Mouse (Mus musculus): ENCODE measurements around the gene Rab33b. TPM values are rescaled to one million over a fixed set of nuclear protein-coding genes. Genes with fewer than 3 reads are reported as not detected.

Rab33b gene
- polyA plus RNA-seq, 2 experiments, result 16.5 to 25.4 TPM

DNA sequence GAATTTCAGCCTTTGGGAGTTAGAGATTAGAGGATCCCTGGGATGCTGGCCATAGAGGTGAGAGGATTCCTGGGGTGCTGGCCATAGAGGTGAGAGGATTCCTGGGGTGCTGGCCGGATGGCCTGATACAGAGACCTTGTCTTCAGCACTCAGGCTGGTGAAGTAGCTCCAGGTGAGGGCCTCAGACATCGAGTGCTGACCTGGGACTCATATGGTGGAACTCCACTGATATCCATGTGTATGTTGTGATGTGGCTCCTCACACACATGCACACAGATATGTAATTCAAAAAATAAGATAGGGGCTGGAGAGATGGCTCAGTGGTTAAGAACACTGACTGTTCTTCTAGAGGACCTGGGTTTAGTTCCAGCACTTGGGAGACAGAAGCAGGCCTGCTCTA lies 3.8 kb upstream of the Rab33b start:
- H3K4me3 ChIP-seq (replicated peaks; ENCODE audit: low read length), result no peak overlapping the region
- H3K4me2 ChIP-seq (replicated peaks; ENCODE audit: low read depth, low read length, severe bottlenecking), result no peak overlapping the region
- WGBS, result 39% methylated on average over 2 of the region's 2 CpGs
- DNase-seq (ENCODE audit: low spot score) (no peak), ATAC-seq (ENCODE audit: low FRiP score, low read depth) (no peak)
- H3K27ac ChIP-seq (replicated peaks; ENCODE audit: low read depth, low read length), result no peak overlapping the region
- no peak overlapping the region for H3K9ac ChIP-seq (ENCODE audit: low read depth, low read length, severe bottlenecking)
- no peaks in the 10 kb centered on the region for H3K9me3 ChIP-seq (ENCODE audit: control insufficient read depth, low read length)
- TF ChIP-seq POLR2A (IDR thresholded peaks at IDR 0.05; ENCODE audit: borderline replicate concordance, extremely low read depth, insufficient read depth, insufficient read length), result no peak
- no peaks in the 10 kb centered on the region for H3K27me3 ChIP-seq (ENCODE audit: control insufficient read depth, insufficient read depth, low read length)
- H3K4me1 ChIP-seq (ENCODE audit: control insufficient read depth, insufficient read depth, low read length), result peaks cover 8% of the 10 kb centered on the region; the same call in 1 of the 2 replicates
- H3K36me3 ChIP-seq (ENCODE audit: control insufficient read depth, insufficient read depth, low read length), result peaks cover 9% of the 10 kb centered on the region; the same call in 1 of the 2 replicates

- no peak for TF ChIP-seq POLR2A (IDR thresholded peaks at IDR 0.05; ENCODE audit: borderline replicate concordance, extremely low read depth, insufficient read depth, insufficient read length)
- Histone ChIP-seq H3K4me2 (replicated peaks; ENCODE audit: low read depth, low read length, severe bottlenecking) (no peak overlapping the region), H3K27me3 (ENCODE audit: control insufficient read depth, insufficient read depth, low read length) (no peaks in the 10 kb centered on the region), H3K36me3 (ENCODE audit: control insufficient read depth, insufficient read depth, low read length) (no peaks in the 10 kb centered on the region; the same call in 1 of the 2 replicates), H3K4me3 (replicated peaks; ENCODE audit: low read length) (no peak overlapping the region), H3K27ac (replicated peaks; ENCODE audit: low read depth, low read length) (no peak overlapping the region), H3K9ac (ENCODE audit: low read depth, low read length, severe bottlenecking) (no peak overlapping the region), H3K4me1 (ENCODE audit: control insufficient read depth, insufficient read depth, low read length) (peaks cover 18% of the 10 kb centered on the region), H3K9me3 (ENCODE audit: control insufficient read depth, low read length) (no peaks in the 10 kb centered on the region)
- ATAC-seq (ENCODE audit: low FRiP score, low read depth) (no peak), DNase-seq (ENCODE audit: low spot score) (peak; percentile 70)
Measured at GRCm38 (mm10) chr3:51481059-51481458, 2.7 kb upstream of the Rab33b start.

GRCm38 (mm10) chr3:51481881-51482280 lies 1.8 kb upstream of the Rab33b start:
- DNase-seq (ENCODE audit: low spot score), result no peak

DNA sequence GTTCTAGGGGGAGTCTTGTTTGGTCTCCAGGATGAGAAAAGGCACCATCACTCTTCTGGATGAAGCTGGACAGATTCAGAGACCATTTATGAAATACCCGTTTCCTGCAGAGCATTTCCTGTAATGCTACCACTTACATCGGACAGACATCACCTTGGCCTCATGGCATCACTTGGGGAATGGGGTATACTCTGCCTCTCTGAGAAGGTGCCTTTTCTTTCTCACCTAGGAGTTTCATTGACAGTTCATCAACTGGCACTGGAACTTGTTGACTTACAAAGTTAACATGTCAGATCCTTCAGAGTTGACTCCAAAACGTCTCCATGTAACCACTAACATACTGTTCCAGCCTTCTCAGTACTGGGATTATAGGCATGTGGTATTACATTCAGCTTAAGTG lies 939 bp upstream of the Rab33b start:
- Histone ChIP-seq H3K27me3 (ENCODE audit: control insufficient read depth, insufficient read depth, low read length) (no peaks in the 10 kb centered on the region), H3K27ac (replicated peaks; ENCODE audit: low read depth, low read length) (peak overlapping the region; percentile 94)
- no peak for TF ChIP-seq POLR2A (IDR thresholded peaks at IDR 0.05; ENCODE audit: borderline replicate concordance, extremely low read depth, insufficient read depth, insufficient read length)

More at GRCm38 (mm10) chr3:51481881-51482280, 1.8 kb upstream of the Rab33b start:
- Histone ChIP-seq H3K27ac (replicated peaks; ENCODE audit: low read depth, low read length) (no peak overlapping the region), H3K27me3 (ENCODE audit: control insufficient read depth, insufficient read depth, low read length) (no peaks in the 10 kb centered on the region), H3K4me2 (replicated peaks; ENCODE audit: low read depth, low read length, severe bottlenecking) (no peak overlapping the region), H3K9ac (ENCODE audit: low read depth, low read length, severe bottlenecking) (no peak overlapping the region), H3K36me3 (ENCODE audit: control insufficient read depth, insufficient read depth, low read length) (no peaks in the 10 kb centered on the region), H3K4me1 (ENCODE audit: control insufficient read depth, insufficient read depth, low read length) (peaks cover 21% of the 10 kb centered on the region), H3K9me3 (ENCODE audit: control insufficient read depth, low read length) (no peaks in the 10 kb centered on the region), H3K4me3 (replicated peaks; ENCODE audit: low read length) (no peak overlapping the region)
- 60% methylated on average over 3 of the region's 3 CpGs for WGBS
- ATAC-seq (ENCODE audit: low FRiP score, low read depth), result no peak
- no peak for TF ChIP-seq POLR2A (IDR thresholded peaks at IDR 0.05; ENCODE audit: borderline replicate concordance, extremely low read depth, insufficient read depth, insufficient read length)

GRCm38 (mm10) chr3:51484370-51484769 lies 650 bp downstream of the Rab33b start:
- Histone ChIP-seq H3K4me2 (replicated peaks; ENCODE audit: low read depth, low read length, severe bottlenecking) (peak overlapping the region; percentile 77), H3K27ac (replicated peaks; ENCODE audit: low read depth, low read length) (peak overlapping the region; percentile 94), H3K9ac (ENCODE audit: low read depth, low read length, severe bottlenecking) (peak overlapping the region; percentile 92), H3K4me3 (replicated peaks; ENCODE audit: low read length) (peak overlapping the region; percentile 80), H3K36me3 (ENCODE audit: control insufficient read depth, insufficient read depth, low read length) (no peaks in the 10 kb centered on the region), H3K9me3 (ENCODE audit: control insufficient read depth, low read length) (no peaks in the 10 kb centered on the region), H3K4me1 (ENCODE audit: control insufficient read depth, insufficient read depth, low read length) (peaks cover 21% of the 10 kb centered on the region), H3K27me3 (ENCODE audit: control insufficient read depth, insufficient read depth, low read length) (no peaks in the 10 kb centered on the region)
- DNase-seq (ENCODE audit: low spot score), result no peak
- no peak for TF ChIP-seq POLR2A (IDR thresholded peaks at IDR 0.05; ENCODE audit: borderline replicate concordance, extremely low read depth, insufficient read depth, insufficient read length)
- under 1% methylated on average over 29 of the region's 33 CpGs for WGBS
- peak; percentile 9; the same call in 1 of the 2 replicates for ATAC-seq (ENCODE audit: low FRiP score, low read depth)

More for the DNA sequence above, 939 bp upstream of the Rab33b start:
- no peaks in the 10 kb centered on the region for H3K9me3 ChIP-seq (ENCODE audit: control insufficient read depth, low read length)
- DNase-seq (ENCODE audit: low spot score) (no peak), ATAC-seq (ENCODE audit: low FRiP score, low read depth) (no peak)
- H3K36me3 ChIP-seq (ENCODE audit: control insufficient read depth, insufficient read depth, low read length), result no peaks in the 10 kb centered on the region
- peak overlapping the region; percentile 77 for H3K4me2 ChIP-seq (replicated peaks; ENCODE audit: low read depth, low read length, severe bottlenecking)
- peaks cover 21% of the 10 kb centered on the region for H3K4me1 ChIP-seq (ENCODE audit: control insufficient read depth, insufficient read depth, low read length)
- peak overlapping the region; percentile 80 for H3K4me3 ChIP-seq (replicated peaks; ENCODE audit: low read length)
- 63% methylated on average over 3 of the region's 3 CpGs for WGBS
- peak overlapping the region; percentile 92 for H3K9ac ChIP-seq (ENCODE audit: low read depth, low read length, severe bottlenecking)

DNA sequence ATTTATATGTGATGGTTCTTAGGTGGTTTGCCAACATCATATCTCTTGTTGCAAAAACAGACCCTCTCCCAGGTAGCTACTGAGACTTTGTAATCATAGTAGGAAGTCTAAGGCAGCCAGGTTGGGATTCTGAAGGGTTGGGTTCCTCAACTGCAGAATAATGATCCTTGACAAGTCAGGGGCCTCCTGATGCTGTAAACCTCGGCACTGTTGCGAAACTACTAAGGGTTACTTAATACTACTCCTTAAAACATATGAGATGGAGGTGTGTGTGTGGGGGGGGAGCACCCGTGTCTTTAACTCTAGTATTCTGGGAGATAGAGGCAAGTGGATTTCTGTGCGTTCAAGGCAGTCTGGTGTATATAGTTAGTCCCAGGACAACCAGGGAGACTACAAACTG lies 1.6 kb downstream of the Rab33b start:
- H3K36me3 ChIP-seq (ENCODE audit: control insufficient read depth, insufficient read depth, low read length), result no peaks in the 10 kb centered on the region
- DNase-seq (ENCODE audit: low spot score) (no peak), ATAC-seq (ENCODE audit: low FRiP score, low read depth) (no peak)
- H3K4me1 ChIP-seq (ENCODE audit: control insufficient read depth, insufficient read depth, low read length), result peaks cover 21% of the 10 kb centered on the region
- no peaks in the 10 kb centered on the region for H3K9me3 ChIP-seq (ENCODE audit: control insufficient read depth, low read length)
- no peak for TF ChIP-seq POLR2A (IDR thresholded peaks at IDR 0.05; ENCODE audit: borderline replicate concordance, extremely low read depth, insufficient read depth, insufficient read length)
- H3K9ac ChIP-seq (ENCODE audit: low read depth, low read length, severe bottlenecking), result peak overlapping the region; percentile 92
- peak overlapping the region; percentile 77 for H3K4me2 ChIP-seq (replicated peaks; ENCODE audit: low read depth, low read length, severe bottlenecking)
- no peak overlapping the region for H3K27ac ChIP-seq (replicated peaks; ENCODE audit: low read depth, low read length)
- peak overlapping the region; percentile 80 for H3K4me3 ChIP-seq (replicated peaks; ENCODE audit: low read length)
- 40% methylated on average over 4 of the region's 4 CpGs for WGBS
- no peaks in the 10 kb centered on the region for H3K27me3 ChIP-seq (ENCODE audit: control insufficient read depth, insufficient read depth, low read length)

Data from limb, embryonic 14.5 days (tissue).